Mouse (Mus musculus) activated CD4-positive, CD25-positive, alpha-beta regulatory T cell, adult 4 months (primary cell): ENCODE measurements around the gene Xaf1. TPM values are rescaled to one million over a fixed set of nuclear protein-coding genes. Genes with fewer than 3 reads are reported as not detected.

ENCODE experiments used
- polyA plus RNA-seq, 2 experiments: library from polyadenylated mRNA; unstranded; fragments of 100-300 nt; shearing (Covaris generic); gene quantifications; one replicate each; pipeline ENCODE4 v1.2.1; 2017

The Xaf1 gene
- polyA plus RNA-seq, 2 experiments from 2014 or later, result 68.0 to 111 TPM

Other genes with a start within 250 kb of the Xaf1 start
- not detected for gene Pitpnm3, start 165.9 kb upstream of the Xaf1 start, polyA plus RNA-seq
- gene Gm43951, start 94.8 kb upstream of the Xaf1 start, polyA plus RNA-seq, result not detected
- gene 4933427D14Rik, start 94.2 kb upstream of the Xaf1 start, polyA plus RNA-seq, result 10 to 100 TPM; 18.5 to 19.6 TPM
- 100 to 1,000 TPM; 118 to 131 TPM for gene Txndc17, start 94.1 kb upstream of the Xaf1 start, polyA plus RNA-seq
- 10 to 100 TPM; 13.0 to 15.6 TPM for gene Med31, start 86.0 kb upstream of the Xaf1 start, polyA plus RNA-seq
- not detected for gene Slc13a5, start 34.4 kb upstream of the Xaf1 start, polyA plus RNA-seq
- under 1 TPM; 0.20 to 0.28 TPM for gene Fbxo39, start 12.8 kb downstream of the Xaf1 start, polyA plus RNA-seq
- gene Tekt1, start 60.8 kb downstream of the Xaf1 start, polyA plus RNA-seq, result not detected
- not detected for gene Smtnl2, start 110.1 kb downstream of the Xaf1 start, polyA plus RNA-seq
- gene Ggt6, start 133.9 kb downstream of the Xaf1 start, polyA plus RNA-seq, result not detected
- gene Mybbp1a, start 139.7 kb downstream of the Xaf1 start, polyA plus RNA-seq, result 10 to 100 TPM; 55.5 to 77.9 TPM
- not detected for gene Spns2, start 188.3 kb downstream of the Xaf1 start, polyA plus RNA-seq
- under 1 TPM; 0.61 to 0.70 TPM for gene Spns3, start 248.9 kb downstream of the Xaf1 start, polyA plus RNA-seq